Mouse (Mus musculus) lung, postnatal 0 days (tissue): ENCODE results near the gene Ttll4. TPM values are rescaled to one million over a fixed set of nuclear protein-coding genes. Genes with fewer than 3 reads are reported as not detected.

Experiments
- ATAC-seq: fragments of 200-750 bp; cut with Nextera tagmentation; 2 replicates; pipeline ENCODE4 v1.8.0; 2017; ENCODE audit warnings: moderate library complexity
- DNase-seq: peaks from one replicate; pipeline ENCODE4 v3.0.0-alpha.2; 2016; ENCODE audit warnings: low spot score
- H3K27ac ChIP-seq: fragments of 300-500 bp; sonication (generic); 2 replicates; pipeline ENCODE4 v1.5.1; 2014; ENCODE audit warnings: antibody characterized with exemption, mild to moderate bottlenecking, low read length, mixed read lengths
- H3K27me3 ChIP-seq: fragments of 300-500 bp; sonication (generic); replicated peaks from 2 replicates; pipeline ENCODE4 v1.6.1; 2014; ENCODE audit warnings: low read length, mixed read lengths; ENCODE audit not compliant: insufficient read depth
- H3K36me3 ChIP-seq: fragments of 300-500 bp; sonication (generic); 2 replicates; pipeline ENCODE4 v1.6.1; 2014; ENCODE audit warnings: low read length, mixed read lengths; ENCODE audit not compliant: insufficient read depth
- H3K4me1 ChIP-seq: fragments of 300-500 bp; sonication (generic); 2 replicates; pipeline ENCODE4 v1.6.1; 2014; ENCODE audit warnings: antibody characterized with exemption, low read depth, low read length, mixed read lengths; ENCODE audit not compliant: insufficient read depth
- H3K4me2 ChIP-seq: fragments of 300-500 bp; sonication (generic); replicated peaks from 2 replicates; pipeline ENCODE4 v1.6.1; 2014; ENCODE audit warnings: low read depth, mild to moderate bottlenecking, low read length, moderate library complexity, mixed read lengths
- H3K4me3 ChIP-seq: fragments of 300-500 bp; sonication (generic); 2 replicates; pipeline ENCODE4 v1.5.1; 2014; ENCODE audit warnings: low read depth, low read length
- H3K9ac ChIP-seq: fragments of 300-500 bp; sonication (generic); replicated peaks from 2 replicates; pipeline ENCODE4 v1.6.1; 2014; ENCODE audit warnings: low read depth, mild to moderate bottlenecking
- H3K9me3 ChIP-seq: fragments of 300-500 bp; sonication (generic); 2 replicates; pipeline ENCODE4 v1.6.1; 2016; ENCODE audit warnings: low read length, mixed read lengths
- CTCF ChIP-seq: IDR thresholded peaks from 2 replicates; pipeline ENCODE4 v1.5.1; 2016; ENCODE audit warnings: antibody characterized with exemption, mild to moderate bottlenecking
- EP300 ChIP-seq: IDR thresholded peaks from 2 replicates; pipeline ENCODE4 v1.6.1; 2016; ENCODE audit warnings: antibody characterized with exemption, mild to moderate bottlenecking, control low read depth
- WGBS: fragments of 180-500 bp; shearing (Covaris S2); extraction: QIAGEN DNeasy Blood & Tissue Kit; methylation state at CpG from one replicate; pipeline ENCODE4 v1.1.7; 2014; 5-methylcytosine and 5-hydroxymethylcytosine counted together
- polyA plus RNA-seq: library from polyadenylated mRNA; unstranded; fragments of >200 nt; fragmentation: Nextera tagmentation; extraction: Ambion mirVana; gene quantifications from 2 replicates; pipeline ENCODE4 v1.2.1, GENCODE M21; 2015

Gene Ttll4
- polyA plus RNA-seq, 1 experiment from 2014 or later, result 4.2 TPM

- ATAC-seq, result no peak
- DNase-seq, result no peak
- Histone ChIP-seq H3K4me2 (no peak overlapping the region), H3K4me1 (no peaks in the 10 kb centered on the region), H3K27me3 (no peaks in the 10 kb centered on the region), H3K9ac (no peak overlapping the region), H3K4me3 (no peak overlapping the region), H3K9me3 (no peaks in the 10 kb centered on the region), H3K36me3 (no peaks in the 10 kb centered on the region), H3K27ac (no peak overlapping the region)
- TF ChIP-seq EP300 (no peak), CTCF (no peak)
- 77% methylated on average over 4 of the region's 4 CpGs for WGBS
These were observed 89.1 kb downstream of the Ttll4 start for GRCm38 (mm10) chr1:74750683-74751082.

GRCm38 (mm10) chr1:74752150-74752549, 90.6 kb downstream of the Ttll4 start:
- H3K27me3 ChIP-seq, result no peaks in the 10 kb centered on the region
- no peak for TF ChIP-seq EP300
- TF ChIP-seq CTCF, result no peak
- 74% methylated on average over 8 of the region's 8 CpGs for WGBS
- H3K9ac ChIP-seq, result no peak overlapping the region
- no peak overlapping the region for H3K27ac ChIP-seq
- H3K36me3 ChIP-seq, result no peaks in the 10 kb centered on the region
- no peak for DNase-seq
- H3K4me3 ChIP-seq, result no peak overlapping the region
- no peaks in the 10 kb centered on the region for H3K9me3 ChIP-seq
- no peak for ATAC-seq
- no peaks in the 10 kb centered on the region for H3K4me1 ChIP-seq
- H3K4me2 ChIP-seq, result no peak overlapping the region

- ATAC-seq (no peak), DNase-seq (no peak)
- H3K27me3 ChIP-seq, result no peaks in the 10 kb centered on the region
- H3K9me3 ChIP-seq, result no peaks in the 10 kb centered on the region
- no peak overlapping the region for H3K4me2 ChIP-seq
- H3K27ac ChIP-seq, result no peak overlapping the region
- H3K9ac ChIP-seq, result no peak overlapping the region
- no peak for TF ChIP-seq EP300
- TF ChIP-seq CTCF, result no peak
- H3K4me1 ChIP-seq, result no peaks in the 10 kb centered on the region
- WGBS, result 90% methylated on average over 3 of the region's 3 CpGs
- H3K4me3 ChIP-seq, result no peak overlapping the region
- no peaks in the 10 kb centered on the region for H3K36me3 ChIP-seq
These were observed 91.3 kb downstream of the Ttll4 start for GRCm38 (mm10) chr1:74752833-74753232.

Other genes starting within 250 kb of the Ttll4 start
- gene Cnot9, start 155.7 kb upstream of the Ttll4 start, polyA plus RNA-seq, result 20.0 and 20.9 TPM in 2 replicates
- gene Plcd4, start 118.9 kb upstream of the Ttll4 start, polyA plus RNA-seq, result 0.27 and 0.90 TPM in 2 replicates
- gene Usp37, start 117.5 kb upstream of the Ttll4 start, polyA plus RNA-seq, result 9.1 and 9.8 TPM in 2 replicates
- 2.7 and 3.1 TPM in 2 replicates for gene Zfp142, start 73.5 kb upstream of the Ttll4 start, polyA plus RNA-seq
- 7.1 and 8.3 TPM in 2 replicates for gene Bcs1l, start 73.5 kb upstream of the Ttll4 start, polyA plus RNA-seq
- 26.6 and 26.9 TPM in 2 replicates for gene Rnf25, start 60.3 kb upstream of the Ttll4 start, polyA plus RNA-seq
- 12.5 and 16.3 TPM in 2 replicates for gene Stk36, start 60.3 kb upstream of the Ttll4 start, polyA plus RNA-seq
- 5.2 and 5.4 TPM in 2 replicates for gene Cyp27a1, start 51.8 kb downstream of the Ttll4 start, polyA plus RNA-seq
- 2.6 and 4.6 TPM in 2 replicates for gene Prkag3, start 87.5 kb downstream of the Ttll4 start, polyA plus RNA-seq
- gene Wnt6, start 110.1 kb downstream of the Ttll4 start, polyA plus RNA-seq, result 0.36 and 0.50 TPM in 2 replicates
- not detected in 2 replicates for gene Wnt10a, start 129.8 kb downstream of the Ttll4 start, polyA plus RNA-seq
- gene Cdk5r2, start 193.2 kb downstream of the Ttll4 start, polyA plus RNA-seq, result not detected in 2 replicates
- not detected in 2 replicates for gene Fev, start 223.7 kb downstream of the Ttll4 start, polyA plus RNA-seq
- gene Cryba2, start 231.4 kb downstream of the Ttll4 start, polyA plus RNA-seq, result not detected in 2 replicates